Mouse (Mus musculus): Measurements from ENCODE around the gene Anks4b. TPM values are rescaled to one million over a fixed set of nuclear protein-coding genes. Genes with fewer than 3 reads are reported as not detected.
A peak's percentile ranks its signal among the peaks of the same experiment; 100 is the strongest.

Gene Anks4b
- polyA plus RNA-seq, 1 experiment from 2014 or later, result 15.9 TPM

GRCm38 (mm10) chr7:120201771-120202170 lies 28.1 kb downstream of the Anks4b start, which contains the start of gene Crym:
TSS of gene Crym (minus strand) at chr7:120202111.
- Histone ChIP-seq H3K9me3 (ENCODE audit: control insufficient read depth, low read length) (no peaks in the 10 kb centered on the region), H3K4me1 (ENCODE audit: control insufficient read depth, insufficient read depth, low read length) (peaks cover 9% of the 10 kb centered on the region), H3K36me3 (ENCODE audit: control insufficient read depth, insufficient read depth, low read length) (no peaks in the 10 kb centered on the region), H3K4me3 (ENCODE audit: low read length) (peak within 1 kb of the TSS; percentile 24), H3K27me3 (replicated peaks; ENCODE audit: control insufficient read depth, insufficient read depth, low read length) (peaks cover 19% of the 10 kb centered on the region), H3K4me2 (ENCODE audit: low read depth, low read length) (peak within 1 kb of the TSS; percentile 43), H3K9ac (ENCODE audit: low read depth, low read length) (peak within 1 kb of the TSS; percentile 15), H3K27ac (ENCODE audit: low read length) (no peak within 1 kb of the TSS)
- ATAC-seq, result no peak
- WGBS, result 5% methylated on average over 26 of the region's 26 CpGs

GRCm38 (mm10) chr7:120203789-120204188 lies 30.1 kb downstream of the Anks4b start, which contains the start of gene Abca14:
TSS of gene Abca14 (plus strand) at chr7:120203961.
- H3K27me3 ChIP-seq (replicated peaks; ENCODE audit: control insufficient read depth, insufficient read depth, low read length), result peaks cover 19% of the 10 kb centered on the region
- no peak within 1 kb of the TSS for H3K4me2 ChIP-seq (ENCODE audit: low read depth, low read length)
- H3K27ac ChIP-seq (ENCODE audit: low read length), result no peak within 1 kb of the TSS
- WGBS, result 5% methylated on average over 26 of the region's 26 CpGs
- no peaks in the 10 kb centered on the region for H3K36me3 ChIP-seq (ENCODE audit: control insufficient read depth, insufficient read depth, low read length)
- H3K9me3 ChIP-seq (ENCODE audit: control insufficient read depth, low read length), result no peaks in the 10 kb centered on the region
- H3K4me3 ChIP-seq (ENCODE audit: low read length), result no peak within 1 kb of the TSS
- no peak within 1 kb of the TSS for H3K9ac ChIP-seq (ENCODE audit: low read depth, low read length)
- H3K4me1 ChIP-seq (ENCODE audit: control insufficient read depth, insufficient read depth, low read length), result peaks cover 9% of the 10 kb centered on the region
- peak; percentile 89 for ATAC-seq

- Histone ChIP-seq H3K27me3 (replicated peaks; ENCODE audit: control insufficient read depth, insufficient read depth, low read length) (peaks cover 10% of the 10 kb centered on the region; the same call in 1 of the 2 replicates), H3K9ac (ENCODE audit: low read depth, low read length) (no peak overlapping the region), H3K4me1 (ENCODE audit: control insufficient read depth, insufficient read depth, low read length) (peaks cover 9% of the 10 kb centered on the region), H3K4me3 (ENCODE audit: low read length) (no peak overlapping the region), H3K36me3 (ENCODE audit: control insufficient read depth, insufficient read depth, low read length) (no peaks in the 10 kb centered on the region), H3K27ac (ENCODE audit: low read length) (no peak overlapping the region), H3K9me3 (ENCODE audit: control insufficient read depth, low read length) (no peaks in the 10 kb centered on the region), H3K4me2 (ENCODE audit: low read depth, low read length) (no peak overlapping the region)
- ATAC-seq, result peak; percentile 39; the same call in 1 of the 2 replicates
- 37% methylated on average over 9 of the region's 9 CpGs for WGBS
These were observed 32.3 kb downstream of the Anks4b start for GRCm38 (mm10) chr7:120205989-120206388.

- no peaks in the 10 kb centered on the region for H3K36me3 ChIP-seq (ENCODE audit: control insufficient read depth, insufficient read depth, low read length)
- H3K27ac ChIP-seq (ENCODE audit: low read length), result no peak overlapping the region
- H3K4me1 ChIP-seq (ENCODE audit: control insufficient read depth, insufficient read depth, low read length), result no peaks in the 10 kb centered on the region
- H3K4me2 ChIP-seq (ENCODE audit: low read depth, low read length), result no peak overlapping the region
- H3K27me3 ChIP-seq (replicated peaks; ENCODE audit: control insufficient read depth, insufficient read depth, low read length), result no peaks in the 10 kb centered on the region
- H3K9ac ChIP-seq (ENCODE audit: low read depth, low read length), result no peak overlapping the region
- H3K9me3 ChIP-seq (ENCODE audit: control insufficient read depth, low read length), result no peaks in the 10 kb centered on the region
- no peak overlapping the region for H3K4me3 ChIP-seq (ENCODE audit: low read length)
- ATAC-seq, result no peak
These were observed 54.9 kb downstream of the Anks4b start for GRCm38 (mm10) chr7:120228541-120228940.

Other genes starting within 250 kb of the Anks4b start
- not detected in 2 replicates for gene Dnah3, start 78.6 kb upstream of the Anks4b start, polyA plus RNA-seq (2015; fragmentation: Nextera tagmentation; extraction: Ambion mirVana)
- gene Tmem159, start 71.5 kb upstream of the Anks4b start, polyA plus RNA-seq (2015; fragmentation: Nextera tagmentation; extraction: Ambion mirVana), result 25.3 and 28.1 TPM in 2 replicates
- not detected in 2 replicates for gene Zp2, start 28.6 kb upstream of the Anks4b start, polyA plus RNA-seq (2015; fragmentation: Nextera tagmentation; extraction: Ambion mirVana)
- gene Crym, start 28.3 kb downstream of the Anks4b start, polyA plus RNA-seq (2015; fragmentation: Nextera tagmentation; extraction: Ambion mirVana), result 1.4 and 2.0 TPM in 2 replicates
- gene Abca14, start 30.1 kb downstream of the Anks4b start, polyA plus RNA-seq (2015; fragmentation: Nextera tagmentation; extraction: Ambion mirVana), result 0.02 and 0.24 TPM in 2 replicates
- not detected in 2 replicates for gene Abca15, start 154.8 kb downstream of the Anks4b start, polyA plus RNA-seq (2015; fragmentation: Nextera tagmentation; extraction: Ambion mirVana)
- gene Abca16, start 235.8 kb downstream of the Anks4b start, polyA plus RNA-seq (2015; fragmentation: Nextera tagmentation; extraction: Ambion mirVana), result not detected in 2 replicates